Mouse (Mus musculus) ES-E14 (cell line): ENCODE data around the gene Brms1.

Source experiments
- MAFK ChIP-seq: IDR thresholded peaks from 2 replicates; pipeline ENCODE4 v1.6.1; 2014; ENCODE audit warnings: mild to moderate bottlenecking, low read depth, low read length, inconsistent platforms; ENCODE audit not compliant: insufficient read depth
- ZC3H11A ChIP-seq: IDR thresholded peaks from 2 replicates; pipeline ENCODE4 v1.6.1; 2012; ENCODE audit warnings: low read depth, mild to moderate bottlenecking, inconsistent platforms, low read length, borderline replicate concordance
- ZNF384 ChIP-seq: IDR thresholded peaks from 2 replicates; pipeline ENCODE4 v1.6.1; 2012; ENCODE audit warnings: low read depth, low read length, inconsistent platforms

GRCm38 (mm10) chr19:5084834-5085144 is 43.6 kb downstream of the Brms1 start:
- TF ChIP-seq ZC3H11A (no peak), ZNF384 (no peak), MAFK (no peak)
